Mouse (Mus musculus) central nervous system, embryonic 18 days (tissue): Measurements from ENCODE around the gene Gm7682. TPM values are rescaled to one million over a fixed set of nuclear protein-coding genes. Genes with fewer than 3 reads are reported as not detected.

Source experiments
- polyA plus RNA-seq: library from polyadenylated mRNA; depleted of rRNA; stranded (reverse); fragments of >200 nt; gene quantifications from 2 replicates; pipeline ENCODE4 v1.2.3, GENCODE M21; 2012; rRNA removed

Gm7682 gene
- not detected in 2 replicates for polyA plus RNA-seq

GRCm38 (mm10) chr5:94445484-94445883, at the start of gene Gm7682:
Gene Gm7682, plus strand, starts transcription at chr5:94445784.

Other genes with a start within 250 kb of the Gm7682 start
- not detected in 2 replicates for gene Gm3106, start 227.8 kb upstream of the Gm7682 start, polyA plus RNA-seq
- gene A430089I19Rik, start 139.0 kb upstream of the Gm7682 start, polyA plus RNA-seq = not detected in 2 replicates
- gene Gm6502, start 131.3 kb upstream of the Gm7682 start, polyA plus RNA-seq = not detected in 2 replicates
- not detected in 2 replicates for gene AA792892, start 106.0 kb upstream of the Gm7682 start, polyA plus RNA-seq
- gene Gm3139, start 80.5 kb downstream of the Gm7682 start, polyA plus RNA-seq = not detected in 2 replicates
- gene Gm3147, start 170.6 kb downstream of the Gm7682 start, polyA plus RNA-seq = not detected in 2 replicates
- not detected in 2 replicates for gene Gm6509, start 178.2 kb downstream of the Gm7682 start, polyA plus RNA-seq
- not detected in 2 replicates for gene Gm6205, start 202.6 kb downstream of the Gm7682 start, polyA plus RNA-seq